Mouse (Mus musculus): ENCODE measurements around the gene Wwp2.

Gene Wwp2

GRCm38 (mm10) chr8:107514949-107515721, 79.0 kb downstream of the Wwp2 start:
- no peak for DNase-seq

- DNase-seq = no peak
These were observed 82.6 kb downstream of the Wwp2 start for GRCm38 (mm10) chr8:107518726-107519125.

GRCm38 (mm10) chr8:107519860-107520259, 83.7 kb downstream of the Wwp2 start:
- no peak for DNase-seq

DNA sequence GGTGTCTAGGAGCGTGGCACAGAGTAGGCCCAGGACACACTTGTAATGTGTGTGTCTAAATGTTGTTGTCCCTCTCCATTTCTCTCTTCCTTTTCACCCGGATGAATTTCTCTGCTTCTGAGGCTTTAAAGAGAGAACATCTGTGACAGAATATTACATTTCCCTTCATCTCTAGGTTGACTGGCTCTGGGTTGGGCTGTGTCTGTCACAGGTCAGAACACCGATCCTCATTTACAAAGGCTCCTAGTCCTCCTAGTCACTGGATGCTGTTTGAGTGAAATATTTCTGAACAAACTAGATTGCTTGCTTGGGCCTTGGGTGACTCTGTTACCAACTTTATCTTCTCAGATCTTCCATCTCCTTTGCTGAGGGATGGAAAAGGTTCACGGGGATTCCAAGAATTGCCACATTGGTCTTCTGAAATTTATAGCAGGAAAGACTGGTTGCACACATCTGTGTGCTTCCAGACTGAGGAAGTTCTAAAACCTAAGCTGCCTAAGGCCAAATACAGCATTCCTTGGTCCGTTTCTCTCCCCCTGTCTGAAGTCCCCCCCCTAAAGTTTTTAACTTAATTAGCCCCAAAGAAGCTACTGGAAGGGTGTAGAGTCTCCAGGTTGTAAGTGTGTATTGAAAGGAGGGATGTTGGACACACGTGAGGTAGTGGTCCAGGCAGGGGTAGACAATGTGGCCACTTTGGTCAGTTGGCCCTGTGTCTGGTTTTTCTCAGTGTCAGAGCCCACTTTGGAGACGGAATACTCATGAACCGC, 85.8 kb downstream of the Wwp2 start:
- DNase-seq = no peak

DNA sequence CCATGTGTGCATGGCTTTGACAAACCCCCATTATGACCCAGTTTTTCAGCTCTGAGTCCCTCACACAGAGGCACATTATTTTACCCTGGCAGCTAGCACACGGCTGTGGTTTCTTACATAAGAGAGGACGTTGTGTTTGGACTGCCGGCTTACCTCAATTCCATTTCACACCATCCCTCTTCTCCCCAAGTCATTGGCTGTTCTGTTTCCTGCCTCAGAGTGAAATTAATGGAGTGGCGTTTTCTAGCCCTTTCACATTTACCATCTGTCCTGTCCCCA, 86.3 kb downstream of the Wwp2 start:
- DNase-seq = no peak

DNA sequence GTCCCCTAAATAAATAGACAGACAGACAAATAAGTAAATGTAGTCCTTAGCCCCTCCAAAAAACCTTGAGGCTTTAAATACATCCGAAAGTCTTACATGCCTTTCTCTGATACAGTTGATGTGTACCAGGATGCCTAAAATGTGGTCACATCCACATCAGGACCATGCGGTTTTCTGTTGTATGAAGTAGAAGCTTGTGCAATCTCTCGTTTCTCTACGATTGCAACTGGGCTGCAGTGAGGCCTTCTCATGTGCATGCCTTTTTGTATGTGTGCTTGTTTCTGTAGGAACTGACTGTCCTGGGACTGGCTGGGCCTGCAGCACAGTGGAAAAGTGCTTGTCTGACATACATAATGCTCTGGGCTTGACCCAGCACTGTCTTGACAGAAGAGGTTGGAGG, 88.4 kb downstream of the Wwp2 start:
- no peak for DNase-seq

DNA sequence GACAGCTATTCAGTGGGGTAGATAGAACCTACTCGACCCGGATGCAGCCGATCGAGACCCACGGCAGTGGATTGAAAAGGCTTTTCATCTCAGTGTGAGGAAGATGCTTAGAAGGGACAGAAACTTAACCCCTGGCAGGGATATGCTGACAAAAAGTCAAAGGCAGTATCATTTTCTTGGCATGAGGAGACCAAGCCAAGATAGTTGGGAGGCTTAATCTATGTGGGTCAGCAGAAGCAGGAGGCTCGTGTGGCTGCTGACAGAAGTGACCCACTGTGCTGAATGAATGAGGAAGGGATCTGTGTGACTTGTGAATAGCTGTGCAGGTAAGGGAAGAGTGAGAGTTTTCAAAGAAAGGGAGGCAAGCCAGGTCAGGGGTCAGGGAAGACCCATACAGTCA, 92.6 kb downstream of the Wwp2 start:
- no peak for DNase-seq

DNA sequence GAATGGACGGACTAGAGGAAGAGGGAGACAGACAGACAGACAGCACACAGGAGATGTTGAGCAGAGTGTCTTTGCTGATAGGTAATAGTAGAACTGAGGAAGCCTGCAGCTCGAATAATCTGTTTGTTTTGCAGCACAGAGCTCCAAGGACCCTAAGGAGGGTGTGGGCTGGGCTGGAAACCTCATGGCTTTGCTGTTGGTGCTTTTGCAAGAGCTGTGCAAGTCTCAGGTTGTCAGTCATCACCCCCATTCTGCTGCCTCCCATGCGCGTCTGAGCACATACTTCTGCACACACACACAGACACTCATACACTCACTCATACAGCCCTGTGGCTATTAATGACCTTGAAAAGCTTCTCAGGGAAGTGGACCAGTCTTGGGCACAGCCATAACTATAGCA, 101.3 kb downstream of the Wwp2 start:
- DNase-seq = no peak

- no peak for DNase-seq
These were observed 104.5 kb downstream of the Wwp2 start for GRCm38 (mm10) chr8:107540623-107541022.

GRCm38 (mm10) chr8:107541369-107541768, 105.2 kb downstream of the Wwp2 start:
- DNase-seq = no peak

DNA sequence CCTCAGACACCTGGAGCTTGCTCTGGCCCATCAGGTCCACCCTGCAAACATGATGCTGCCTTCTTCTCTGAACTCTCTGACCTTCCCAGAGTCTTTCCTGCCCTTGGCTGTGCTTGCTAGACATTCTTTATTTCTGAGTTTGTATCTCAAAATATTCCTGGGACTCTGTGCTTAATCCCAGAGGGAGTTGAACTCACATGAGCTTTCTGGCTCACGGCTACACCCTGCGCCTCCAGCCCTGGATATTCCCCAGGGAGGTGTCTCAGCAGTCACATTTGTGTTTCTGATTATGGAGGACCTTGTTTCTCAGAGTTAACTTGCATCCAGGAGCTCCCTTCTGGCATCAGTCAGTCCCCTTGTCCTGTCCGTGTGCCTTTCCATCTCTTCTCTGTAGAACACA, 106.0 kb downstream of the Wwp2 start:
- DNase-seq = no peak

GRCm38 (mm10) chr8:107543714-107544113, 107.5 kb downstream of the Wwp2 start:
- DNase-seq = no peak

DNA sequence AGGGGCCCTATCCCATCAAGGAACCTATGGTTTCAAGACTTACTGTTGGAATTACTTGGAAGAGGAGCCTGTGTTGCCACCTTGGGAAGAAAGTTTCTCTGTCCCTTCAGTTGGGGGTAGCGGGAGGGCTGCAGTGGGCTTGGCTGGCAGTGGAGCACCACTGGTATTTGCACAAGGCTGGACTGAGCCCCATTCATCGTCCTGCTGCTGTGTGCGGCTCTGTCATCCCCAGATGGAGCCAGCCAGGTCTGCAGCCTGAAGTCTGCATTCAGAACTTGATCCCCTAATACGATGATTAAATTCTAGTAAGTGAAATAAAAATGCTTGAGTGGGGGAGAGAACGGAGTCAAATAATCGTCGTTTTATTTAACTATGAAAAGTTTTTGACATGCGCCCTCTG, 108.0 kb downstream of the Wwp2 start:
- DNase-seq = no peak

DNA sequence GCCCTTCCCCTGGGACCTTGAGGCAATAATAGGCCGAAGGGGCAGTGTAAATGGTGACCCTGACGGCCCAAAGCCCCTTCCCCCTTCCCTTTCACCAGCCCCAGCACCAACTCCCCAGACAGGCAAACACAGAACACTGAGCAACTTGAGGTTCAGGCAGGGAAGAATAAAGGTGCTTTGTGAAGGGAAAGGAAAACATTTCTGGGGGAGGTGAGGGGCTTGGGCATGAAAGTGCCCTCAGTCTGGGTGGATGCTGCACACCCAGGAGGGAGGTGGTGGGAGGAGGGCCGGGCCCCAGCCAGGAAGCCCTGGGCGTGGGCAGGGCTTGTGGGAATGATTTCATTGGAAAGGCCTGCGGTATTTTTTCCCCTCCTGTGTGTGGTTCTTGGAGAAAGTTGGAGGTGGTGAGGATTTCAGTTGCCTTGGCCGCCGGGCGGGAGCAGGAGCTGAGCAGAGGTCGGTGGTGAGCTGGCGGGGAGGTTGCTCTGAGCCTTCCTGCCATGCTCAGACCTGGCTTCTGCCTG, 108.5 kb downstream of the Wwp2 start:
- no peak for DNase-seq

- DNase-seq = no peak
These were observed 109.5 kb downstream of the Wwp2 start for GRCm38 (mm10) chr8:107545621-107546152.

DNA sequence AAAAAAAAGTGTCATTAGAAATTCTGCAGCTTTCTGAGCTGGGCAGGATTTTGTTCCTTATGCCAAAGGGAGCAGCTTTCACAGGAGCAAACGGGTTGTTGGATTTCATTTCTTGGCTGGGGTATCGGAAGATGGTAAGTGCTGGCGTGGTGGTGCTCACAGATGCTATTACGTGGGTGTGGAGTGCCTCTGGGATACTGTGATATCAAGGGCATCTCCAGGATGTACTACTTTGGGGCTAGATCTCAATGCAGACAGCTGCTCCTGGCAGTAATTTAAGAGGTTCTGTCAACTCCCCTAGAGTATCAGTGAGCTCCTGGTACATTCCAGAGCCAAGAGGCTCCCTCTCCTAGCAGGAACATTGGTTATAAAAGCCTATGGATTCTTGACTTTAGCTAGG, 110.0 kb downstream of the Wwp2 start:
- DNase-seq = no peak

DNA sequence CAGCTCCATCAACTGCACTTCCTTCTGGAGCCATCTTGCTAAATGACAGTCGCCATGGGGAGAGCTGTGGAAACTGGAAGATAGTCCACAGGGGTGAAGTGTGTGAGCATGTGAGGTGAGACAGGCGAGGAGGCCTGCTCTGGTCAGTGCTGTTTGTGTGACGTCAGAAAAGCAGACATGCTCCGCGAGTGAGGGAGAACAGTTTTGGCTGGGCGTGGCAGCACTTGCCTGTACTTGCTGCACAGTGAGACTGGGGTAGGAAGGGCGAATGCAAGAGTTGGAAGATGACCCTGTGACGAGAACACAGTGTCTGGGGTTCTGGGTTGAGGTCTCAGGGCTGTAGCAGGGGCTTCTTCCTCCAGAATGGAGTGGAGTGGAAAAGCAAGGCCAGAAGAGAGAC, 110.7 kb downstream of the Wwp2 start:
- DNase-seq = no peak

- no peak for DNase-seq
These were observed 116.1 kb downstream of the Wwp2 start for GRCm38 (mm10) chr8:107552234-107552633.

- DNase-seq = no peak
These were observed 119.1 kb downstream of the Wwp2 start for GRCm38 (mm10) chr8:107555231-107555630.

DNA sequence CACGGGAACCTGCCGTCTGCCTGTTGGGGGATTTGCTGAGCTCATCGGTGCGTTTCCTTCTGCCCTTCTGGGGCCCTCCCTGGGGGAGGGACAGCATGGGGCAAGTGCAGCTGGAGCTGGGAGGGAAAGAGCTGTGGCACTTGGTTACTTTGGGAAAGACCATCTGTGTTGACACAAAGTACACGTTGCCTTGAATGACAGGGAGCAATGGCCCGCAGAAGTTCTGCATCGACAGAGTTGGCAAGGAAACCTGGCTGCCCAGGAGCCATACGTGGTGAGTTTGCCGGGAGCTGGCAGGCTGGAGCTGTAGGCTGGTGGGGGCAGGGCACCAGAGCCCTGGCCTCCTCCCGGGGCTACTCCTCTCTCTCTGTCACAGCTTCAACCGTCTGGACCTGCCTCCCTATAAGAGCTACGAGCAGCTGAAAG, 120.4 kb downstream of the Wwp2 start:
- no peak for DNase-seq

GRCm38 (mm10) chr8:107560820-107561536, 124.8 kb downstream of the Wwp2 start:
- DNase-seq = peak in 1 of 2 experiments; percentile 20

- DNase-seq = no peak
These were observed 126.0 kb downstream of the Wwp2 start for GRCm38 (mm10) chr8:107562164-107562563.

- no peak for DNase-seq
These were observed 134.9 kb downstream of the Wwp2 start for GRCm38 (mm10) chr8:107571046-107571445.
